Mouse (Mus musculus): ENCODE measurements around the gene Plin5. TPM values are rescaled to one million over a fixed set of nuclear protein-coding genes. Genes with fewer than 3 reads are reported as not detected.

Plin5 gene
- polyA plus RNA-seq, 1 experiment from 2014 or later, result 57.3 TPM

- Histone ChIP-seq H3K4me1 (ENCODE audit: insufficient read depth) (peaks cover 41% of the 10 kb centered on the region), H3K4me3 (ENCODE audit: low read depth, low read length) (no peak overlapping the region), H3K27me3 (ENCODE audit: insufficient read depth, low read length) (peaks cover 33% of the 10 kb centered on the region), H3K4me2 (ENCODE audit: low read depth, low read length) (no peak overlapping the region), H3K9me3 (ENCODE audit: low read length) (no peaks in the 10 kb centered on the region), H3K27ac (ENCODE audit: low read depth) (no peak overlapping the region), H3K36me3 (replicated peaks; ENCODE audit: insufficient read depth, low read length) (no peaks in the 10 kb centered on the region), H3K9ac (replicated peaks) (no peak overlapping the region)
- TF ChIP-seq CTCF (IDR thresholded peaks at IDR 0.05; ENCODE audit: low read depth) (no peak), EP300 (IDR thresholded peaks at IDR 0.05; ENCODE audit: low read depth) (no peak)
- ATAC-seq (no peak), DNase-seq (no peak)
- WGBS (ENCODE audit: insufficient replicate concordance), result 61% methylated on average over 7 of the region's 7 CpGs
These were observed 19.2 kb upstream of the Plin5 start for GRCm38 (mm10) chr17:56136558-56136957.

- H3K27me3 ChIP-seq (ENCODE audit: insufficient read depth, low read length), result peaks cover 14% of the 10 kb centered on the region
- peak overlapping the region; percentile 51 for H3K4me3 ChIP-seq (ENCODE audit: low read depth, low read length)
- WGBS (ENCODE audit: insufficient replicate concordance), result 2% methylated on average over 27 of the region's 27 CpGs
- H3K4me2 ChIP-seq (ENCODE audit: low read depth, low read length), result peak overlapping the region; percentile 85
- peak; percentile 47 for ATAC-seq
- DNase-seq, result peak; percentile 83
- H3K36me3 ChIP-seq (replicated peaks; ENCODE audit: insufficient read depth, low read length), result peaks cover 13% of the 10 kb centered on the region
- TF ChIP-seq CTCF (IDR thresholded peaks at IDR 0.05; ENCODE audit: low read depth) (peak; percentile 93), EP300 (IDR thresholded peaks at IDR 0.05; ENCODE audit: low read depth) (no peak)
- peak overlapping the region; percentile 89 for H3K27ac ChIP-seq (ENCODE audit: low read depth)
- peaks cover 29% of the 10 kb centered on the region for H3K4me1 ChIP-seq (ENCODE audit: insufficient read depth)
- H3K9me3 ChIP-seq (ENCODE audit: low read length), result no peaks in the 10 kb centered on the region; the same call in 1 of the 2 replicates
- H3K9ac ChIP-seq (replicated peaks), result peak overlapping the region; percentile 38
These were observed 17.1 kb upstream of the Plin5 start for GRCm38 (mm10) chr17:56134463-56134971.

GRCm38 (mm10) chr17:56133457-56134363 is 16.3 kb upstream of the Plin5 start:
- H3K36me3 ChIP-seq (replicated peaks; ENCODE audit: insufficient read depth, low read length), result peaks cover 19% of the 10 kb centered on the region
- peak overlapping the region; percentile 89 for H3K27ac ChIP-seq (ENCODE audit: low read depth)
- peak overlapping the region; percentile 85 for H3K4me2 ChIP-seq (ENCODE audit: low read depth, low read length)
- peaks cover 26% of the 10 kb centered on the region for H3K4me1 ChIP-seq (ENCODE audit: insufficient read depth)
- peak overlapping the region; percentile 51 for H3K4me3 ChIP-seq (ENCODE audit: low read depth, low read length)
- 5% methylated on average over 19 of the region's 21 CpGs for WGBS (ENCODE audit: insufficient replicate concordance)
- no peak for TF ChIP-seq CTCF (IDR thresholded peaks at IDR 0.05; ENCODE audit: low read depth)
- peak; percentile 79 for TF ChIP-seq EP300 (IDR thresholded peaks at IDR 0.05; ENCODE audit: low read depth)
- no peaks in the 10 kb centered on the region; the same call in 1 of the 2 replicates for H3K9me3 ChIP-seq (ENCODE audit: low read length)
- DNase-seq (peak; percentile 73), ATAC-seq (peak; percentile 81)
- H3K9ac ChIP-seq (replicated peaks), result peak overlapping the region; percentile 46
- 0 out of 2 replicates have a peak, but pooled peaks cover 6% of the 10 kb centered on the region for H3K27me3 ChIP-seq (ENCODE audit: insufficient read depth, low read length)

GRCm38 (mm10) chr17:56132661-56133060 is 15.3 kb upstream of the Plin5 start:
- H3K4me1 ChIP-seq (ENCODE audit: insufficient read depth), result peaks cover 26% of the 10 kb centered on the region
- peak overlapping the region; percentile 89; the same call in 1 of the 2 replicates for H3K27ac ChIP-seq (ENCODE audit: low read depth)
- no peak overlapping the region for H3K4me3 ChIP-seq (ENCODE audit: low read depth, low read length)
- no peaks in the 10 kb centered on the region; the same call in 1 of the 2 replicates for H3K9me3 ChIP-seq (ENCODE audit: low read length)
- TF ChIP-seq EP300 (IDR thresholded peaks at IDR 0.05; ENCODE audit: low read depth), result no peak
- TF ChIP-seq CTCF (IDR thresholded peaks at IDR 0.05; ENCODE audit: low read depth), result peak; percentile 92
- no peaks in the 10 kb centered on the region for H3K27me3 ChIP-seq (ENCODE audit: insufficient read depth, low read length)
- peaks cover 19% of the 10 kb centered on the region for H3K36me3 ChIP-seq (replicated peaks; ENCODE audit: insufficient read depth, low read length)
- peak overlapping the region; percentile 42 for H3K4me2 ChIP-seq (ENCODE audit: low read depth, low read length)
- DNase-seq (peak; percentile 77), ATAC-seq (no peak)
- WGBS (ENCODE audit: insufficient replicate concordance), result 4% methylated on average over 14 of the region's 14 CpGs
- H3K9ac ChIP-seq (replicated peaks), result no peak overlapping the region

- Histone ChIP-seq H3K4me3 (ENCODE audit: low read depth, low read length) (no peak overlapping the region), H3K4me2 (ENCODE audit: low read depth, low read length) (no peak overlapping the region), H3K4me1 (ENCODE audit: insufficient read depth) (peaks cover 26% of the 10 kb centered on the region), H3K27ac (ENCODE audit: low read depth) (no peak overlapping the region), H3K9me3 (ENCODE audit: low read length) (no peaks in the 10 kb centered on the region; the same call in 1 of the 2 replicates), H3K36me3 (replicated peaks; ENCODE audit: insufficient read depth, low read length) (peaks cover 19% of the 10 kb centered on the region), H3K27me3 (ENCODE audit: insufficient read depth, low read length) (no peaks in the 10 kb centered on the region), H3K9ac (replicated peaks) (no peak overlapping the region)
- 44% methylated on average over 7 of the region's 7 CpGs for WGBS (ENCODE audit: insufficient replicate concordance)
- TF ChIP-seq CTCF (IDR thresholded peaks at IDR 0.05; ENCODE audit: low read depth), result peak; percentile 85
- TF ChIP-seq EP300 (IDR thresholded peaks at IDR 0.05; ENCODE audit: low read depth), result no peak
- DNase-seq (peak; percentile 82), ATAC-seq (no peak)
These were observed 14.4 kb upstream of the Plin5 start for GRCm38 (mm10) chr17:56131814-56132213.

- Histone ChIP-seq H3K4me1 (ENCODE audit: insufficient read depth) (peaks cover 26% of the 10 kb centered on the region), H3K9me3 (ENCODE audit: low read length) (no peaks in the 10 kb centered on the region; the same call in 1 of the 2 replicates), H3K4me3 (ENCODE audit: low read depth, low read length) (no peak overlapping the region), H3K27ac (ENCODE audit: low read depth) (no peak overlapping the region), H3K36me3 (replicated peaks; ENCODE audit: insufficient read depth, low read length) (peaks cover 19% of the 10 kb centered on the region), H3K27me3 (ENCODE audit: insufficient read depth, low read length) (no peaks in the 10 kb centered on the region), H3K9ac (replicated peaks) (no peak overlapping the region), H3K4me2 (ENCODE audit: low read depth, low read length) (no peak overlapping the region)
- ATAC-seq (no peak), DNase-seq (no peak)
- 89% methylated on average over 10 of the region's 10 CpGs for WGBS (ENCODE audit: insufficient replicate concordance)
- no peak for TF ChIP-seq CTCF (IDR thresholded peaks at IDR 0.05; ENCODE audit: low read depth)
- no peak for TF ChIP-seq EP300 (IDR thresholded peaks at IDR 0.05; ENCODE audit: low read depth)
These were observed 13.7 kb upstream of the Plin5 start for GRCm38 (mm10) chr17:56131136-56131535.

All from liver, postnatal 0 days (tissue).